Mouse (Mus musculus) hindbrain, embryonic 10.5 days (tissue): ENCODE results near the gene F9. TPM values are rescaled to one million over a fixed set of nuclear protein-coding genes. Genes with fewer than 3 reads are reported as not detected.
A peak's percentile ranks its signal among the peaks of the same experiment; 100 is the strongest.
"Not testable (repeated sequence)": the region's sequence is repeated elsewhere in the genome, so short reads cannot be mapped to it uniquely, and the experiment has no call there.

Experiments
- DNase-seq: peaks from one replicate; pipeline ENCODE4 v3.0.0-alpha.2; 2017; ENCODE audit warnings: low spot score
- H3K27ac ChIP-seq: fragments of 300-500 bp; sonication (generic); 2 replicates; pipeline ENCODE4 v1.5.1; 2016; ENCODE audit warnings: mild to moderate bottlenecking, moderate library complexity
- H3K27me3 ChIP-seq: fragments of 300-500 bp; sonication (generic); 2 replicates; pipeline ENCODE4 v1.6.1; 2016; ENCODE audit warnings: mild to moderate bottlenecking; ENCODE audit not compliant: poor library complexity, insufficient read depth, severe bottlenecking
- H3K36me3 ChIP-seq: fragments of 300-500 bp; sonication (generic); 2 replicates; pipeline ENCODE4 v1.6.1; 2016; ENCODE audit warnings: mild to moderate bottlenecking, moderate library complexity
- H3K4me1 ChIP-seq: fragments of 300-500 bp; sonication (generic); replicated peaks from 2 replicates; pipeline ENCODE4 v1.6.1; 2016; ENCODE audit warnings: mild to moderate bottlenecking
- H3K4me3 ChIP-seq: fragments of 300-500 bp; sonication (generic); 2 replicates; pipeline ENCODE4 v1.5.1; 2016; ENCODE audit warnings: mild to moderate bottlenecking, moderate library complexity
- H3K9me3 ChIP-seq: fragments of 300-500 bp; sonication (generic); 2 replicates; pipeline ENCODE4 v1.6.1; 2016; ENCODE audit warnings: mild to moderate bottlenecking, moderate library complexity
- WGBS: fragments of 180-500 bp; shearing (Covaris S2); methylation state at CpG from one replicate; pipeline ENCODE4 v1.1.7; 2016; 5-methylcytosine and 5-hydroxymethylcytosine counted together
- polyA plus RNA-seq: library from polyadenylated mRNA; unstranded; fragments of >200 nt; fragmentation: Nextera tagmentation; extraction: Ambion mirVana; gene quantifications from 2 replicates; pipeline ENCODE4 v1.2.1, GENCODE M21; 2016

The F9 gene
- not detected in 2 replicates for polyA plus RNA-seq

GRCm38 (mm10) chrX:59999221-60000083, at the start of gene F9:
Gene F9 (plus strand): TSS chrX:59999464.
- DNase-seq: no peak
- Histone ChIP-seq H3K27me3 (no peaks in the 10 kb centered on the region), H3K4me3 (no peak within 1 kb of the TSS), H3K9me3 (no peaks in the 10 kb centered on the region), H3K4me1 (no peaks in the 10 kb centered on the region), H3K27ac (no peak within 1 kb of the TSS), H3K36me3 (no peaks in the 10 kb centered on the region)
- WGBS: 86% methylated on average over 10 of the region's 10 CpGs

- not testable (repeated sequence) for H3K9me3 ChIP-seq, H3K27ac ChIP-seq, H3K36me3 ChIP-seq, H3K4me3 ChIP-seq, H3K4me1 ChIP-seq, H3K27me3 ChIP-seq, DNase-seq
Observed at GRCm38 (mm10) chrX:59969767-59970166, 29.5 kb upstream of the F9 start.

- Histone ChIP-seq H3K4me3 (no peak overlapping the region), H3K9me3 (no peaks in the 10 kb centered on the region), H3K4me1 (no peaks in the 10 kb centered on the region), H3K27ac (no peak overlapping the region), H3K36me3 (no peaks in the 10 kb centered on the region), H3K27me3 (no peaks in the 10 kb centered on the region)
- DNase-seq: no peak
- 74% methylated on average over 3 of the region's 3 CpGs for WGBS
Observed at GRCm38 (mm10) chrX:60000084-60000443, 800 bp downstream of the F9 start.

- Histone ChIP-seq H3K27me3 (no peaks in the 10 kb centered on the region), H3K4me3 (no peak overlapping the region), H3K36me3 (no peaks in the 10 kb centered on the region), H3K9me3 (no peaks in the 10 kb centered on the region), H3K27ac (no peak overlapping the region), H3K4me1 (no peaks in the 10 kb centered on the region)
- WGBS: 89% methylated on average over 2 of the region's 2 CpGs
- DNase-seq: no peak
Observed at GRCm38 (mm10) chrX:60001461-60001860, 2.2 kb downstream of the F9 start.

GRCm38 (mm10) chrX:60013084-60013676, 13.9 kb downstream of the F9 start:
- H3K27ac ChIP-seq: no peak overlapping the region
- no peaks in the 10 kb centered on the region for H3K4me1 ChIP-seq
- no peaks in the 10 kb centered on the region for H3K27me3 ChIP-seq
- DNase-seq: peak; percentile 7
- H3K9me3 ChIP-seq: no peaks in the 10 kb centered on the region
- no peak overlapping the region for H3K4me3 ChIP-seq
- H3K36me3 ChIP-seq: no peaks in the 10 kb centered on the region

- Histone ChIP-seq H3K4me1 (no peaks in the 10 kb centered on the region), H3K36me3 (no peaks in the 10 kb centered on the region), H3K27ac (no peak overlapping the region), H3K27me3 (no peaks in the 10 kb centered on the region), H3K9me3 (no peaks in the 10 kb centered on the region), H3K4me3 (no peak overlapping the region)
- WGBS: 88% methylated on average over 1 of the region's 1 CpGs
- DNase-seq: no peak
Observed at GRCm38 (mm10) chrX:60014588-60014987, 15.3 kb downstream of the F9 start.

- Histone ChIP-seq H3K4me1 (no peaks in the 10 kb centered on the region), H3K27me3 (no peaks in the 10 kb centered on the region), H3K9me3 (no peaks in the 10 kb centered on the region), H3K36me3 (no peaks in the 10 kb centered on the region), H3K4me3 (no peak overlapping the region), H3K27ac (no peak overlapping the region)
- DNase-seq: no peak
- WGBS: 81% methylated on average over 4 of the region's 4 CpGs
Observed at GRCm38 (mm10) chrX:60021007-60021406, 21.7 kb downstream of the F9 start.

- no peak for DNase-seq
- Histone ChIP-seq H3K27ac (no peak overlapping the region), H3K27me3 (no peaks in the 10 kb centered on the region), H3K4me1 (no peaks in the 10 kb centered on the region), H3K36me3 (no peaks in the 10 kb centered on the region), H3K4me3 (no peak overlapping the region), H3K9me3 (no peaks in the 10 kb centered on the region)
- 89% methylated on average over 2 of the region's 2 CpGs for whole genome bisulfite sequencing
Observed at GRCm38 (mm10) chrX:60021595-60021994, 22.3 kb downstream of the F9 start.

GRCm38 (mm10) chrX:60026654-60027053, 27.4 kb downstream of the F9 start:
- Histone ChIP-seq H3K9me3 (no peaks in the 10 kb centered on the region), H3K4me1 (no peaks in the 10 kb centered on the region), H3K4me3 (no peak overlapping the region), H3K27ac (no peak overlapping the region), H3K27me3 (no peaks in the 10 kb centered on the region), H3K36me3 (no peaks in the 10 kb centered on the region)
- 18% methylated on average over 3 of the region's 3 CpGs for WGBS
- peak; percentile 21 for DNase-seq

GRCm38 (mm10) chrX:60054745-60055144, 55.5 kb downstream of the F9 start:
- WGBS: 97% methylated on average over 1 of the region's 1 CpGs
- no peak for DNase-seq
- H3K9me3 ChIP-seq: no peaks in the 10 kb centered on the region
- no peak overlapping the region for H3K27ac ChIP-seq
- no peaks in the 10 kb centered on the region for H3K27me3 ChIP-seq
- H3K4me1 ChIP-seq: no peaks in the 10 kb centered on the region
- no peak overlapping the region for H3K4me3 ChIP-seq
- H3K36me3 ChIP-seq: no peaks in the 10 kb centered on the region

- no peaks in the 10 kb centered on the region for H3K36me3 ChIP-seq
- DNase-seq: no peak
- no peak overlapping the region for H3K27ac ChIP-seq
- no peaks in the 10 kb centered on the region for H3K9me3 ChIP-seq
- no peak overlapping the region for H3K4me3 ChIP-seq
- WGBS: 89% methylated on average over 9 of the region's 9 CpGs
- no peaks in the 10 kb centered on the region for H3K27me3 ChIP-seq
- no peaks in the 10 kb centered on the region for H3K4me1 ChIP-seq
Observed at GRCm38 (mm10) chrX:60055185-60055584, 55.9 kb downstream of the F9 start.

- Histone ChIP-seq H3K4me3 (no peak overlapping the region), H3K4me1 (no peaks in the 10 kb centered on the region), H3K9me3 (no peaks in the 10 kb centered on the region), H3K27ac (no peak overlapping the region), H3K27me3 (no peaks in the 10 kb centered on the region), H3K36me3 (no peaks in the 10 kb centered on the region)
- WGBS: 81% methylated on average over 1 of the region's 1 CpGs
- DNase-seq: no peak
Observed at GRCm38 (mm10) chrX:60075359-60075758, 76.1 kb downstream of the F9 start.
